9 mouse cellular contexts compared by ENCODE assay signal in the genomic region with DNA sequence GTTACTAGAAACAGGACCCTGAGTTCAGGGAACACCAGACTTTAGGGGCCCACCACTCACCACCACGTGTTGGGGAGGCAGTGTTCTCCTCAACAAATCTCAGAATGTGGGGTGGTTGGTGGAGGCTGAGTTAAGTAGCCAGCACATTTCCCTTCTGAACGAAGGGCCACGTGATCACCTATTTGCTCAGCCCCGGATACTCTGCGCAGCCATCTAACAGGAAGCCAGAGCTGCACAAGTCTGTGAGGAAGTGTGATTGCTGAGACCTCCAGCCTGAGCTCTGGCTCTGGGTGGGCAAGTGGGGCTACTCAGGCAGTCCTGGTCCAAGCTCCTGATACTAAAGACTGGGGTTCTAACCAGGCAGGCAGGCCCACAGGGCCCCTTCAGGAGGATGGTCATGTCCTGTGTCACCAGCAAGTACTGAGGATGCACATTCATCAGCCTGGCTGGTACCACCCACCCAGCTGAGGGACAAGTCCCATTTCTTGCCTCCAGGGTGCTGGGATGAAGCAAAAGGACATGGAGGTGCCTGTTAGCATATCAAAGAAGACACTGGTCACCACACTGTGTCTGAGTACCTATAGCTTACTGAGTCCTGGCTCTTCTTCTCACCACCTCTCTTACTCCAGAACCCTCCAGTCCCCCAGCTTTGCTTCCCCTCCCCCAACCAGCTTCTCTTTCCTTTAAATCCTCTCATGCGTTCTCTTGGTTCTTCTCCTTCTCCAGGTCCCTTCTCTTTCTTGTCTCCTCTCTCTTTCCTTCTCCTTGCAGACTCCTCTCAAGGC. TPM values are rescaled to one million over a fixed set of nuclear protein-coding genes. Genes with fewer than 3 reads are reported as not detected.
DNase-seq lines count a peak whose midpoint lies in the region; ATAC-seq and TF ChIP-seq lines count a peak whose summit lies in the region.
"Had no signal": no experiment of that assay in that cellular context is flagged by ENCODE, and none has a peak within 500 bp of the region (broad histone marks: within the 10 kb centered on the region; RNA-seq: fewer than 3 reads in every experiment).

No protein-coding gene starts in this region.

- H3K4me2 ChIP-seq in liver, embryonic 15.5 days = peak overlapping the region; percentile 65
- no peak overlapping the region for H3K4me2 ChIP-seq in neural tube, embryonic 15.5 days

- H3K9me3 ChIP-seq in liver, embryonic 15.5 days (replicated peaks) = no peaks in the 10 kb centered on the region
- no peaks in the 10 kb centered on the region for H3K9me3 ChIP-seq in neural tube, embryonic 15.5 days (replicated peaks)

- peaks cover 28% of the 10 kb centered on the region for H3K36me3 ChIP-seq in liver, embryonic 15.5 days (replicated peaks)
- peaks cover 5% of the 10 kb centered on the region for H3K36me3 ChIP-seq in spleen, adult 2 months (ENCODE audit: control insufficient read depth, insufficient read depth, low read length)
- peaks cover 25% of the 10 kb centered on the region for H3K36me3 ChIP-seq in neural tube, embryonic 15.5 days

- no peak for ATAC-seq in liver, embryonic 15.5 days (ENCODE audit: insufficient read depth)
- ATAC-seq in neural tube, embryonic 15.5 days (ENCODE audit: low FRiP score) = no peak
- no peak for ATAC-seq in cerebellum, adult (ENCODE audit: insufficient number of reproducible peaks, low FRiP score, low TSS enrichment)

- TF ChIP-seq POLR2A in spleen, adult 2 months (IDR thresholded peaks at IDR 0.05; ENCODE audit: low read depth, low read length) = peak; percentile 46

- peak overlapping the region; percentile 45 for H3K27ac ChIP-seq in liver, embryonic 15.5 days (replicated peaks)
- H3K27ac ChIP-seq in spleen, adult 2 months (ENCODE audit: insufficient read depth, low read length) = peak overlapping the region; percentile 94
- H3K27ac ChIP-seq in neural tube, embryonic 15.5 days (replicated peaks) = no peak overlapping the region

- peak; percentile 81 for DNase-seq in CD4-positive, CD25-positive, alpha-beta regulatory T cell, adult 2 months (ENCODE audit: low read depth, low spot score)
- peak; percentile 62 for DNase-seq in ES-CJ7 (ENCODE audit: low read depth, low spot score)
- DNase-seq in spleen, adult 2 months (ENCODE audit: low read depth in 1 of 2, low spot score in 2 of 2) = peak; percentile 62 to 77
- no peak for DNase-seq in urinary bladder, postnatal 10 days (ENCODE audit: low spot score)
- DNase-seq: adrenal gland, adult 8-10 months had no signal

- 22% methylated on average over 6 of the region's 6 CpGs for WGBS in liver, embryonic 15.5 days (ENCODE audit: insufficient replicate concordance)
- 10% methylated on average over 6 of the region's 6 CpGs for WGBS in spleen, adult 2 months
- 79% methylated on average over 6 of the region's 6 CpGs for WGBS in neural tube, embryonic 15.5 days

- peaks cover 63% of the 10 kb centered on the region for H3K4me1 ChIP-seq in liver, embryonic 15.5 days (replicated peaks)
- peaks cover 38% of the 10 kb centered on the region for H3K4me1 ChIP-seq in spleen, adult 2 months (ENCODE audit: control insufficient read depth, insufficient read depth, insufficient read length)
- peaks cover 8% of the 10 kb centered on the region for H3K4me1 ChIP-seq in neural tube, embryonic 15.5 days

- H3K4me3 ChIP-seq in liver, embryonic 15.5 days (replicated peaks) = peak overlapping the region; percentile 50; the same call in 1 of the 2 replicates
- peak overlapping the region; percentile 54 for H3K4me3 ChIP-seq in spleen, adult 2 months (ENCODE audit: extremely low read depth, insufficient read depth, insufficient read length)
- H3K4me3 ChIP-seq in neural tube, embryonic 15.5 days (replicated peaks) = no peak overlapping the region
- H3K4me3 ChIP-seq: erythroblast, embryonic 14.5 days had no signal

- TF ChIP-seq CTCF in spleen, adult 2 months (IDR thresholded peaks at IDR 0.05; ENCODE audit: extremely low read depth, insufficient read depth, insufficient read length, insufficient replicate concordance) = no peak

- H3K9ac ChIP-seq in liver, embryonic 15.5 days = no peak overlapping the region
- no peak overlapping the region for H3K9ac ChIP-seq in neural tube, embryonic 15.5 days (replicated peaks)

- H3K27me3 ChIP-seq in liver, embryonic 15.5 days = no peaks in the 10 kb centered on the region
- H3K27me3 ChIP-seq in spleen, adult 2 months (ENCODE audit: control insufficient read depth, insufficient read depth, low read length) = no peaks in the 10 kb centered on the region
- H3K27me3 ChIP-seq in neural tube, embryonic 15.5 days (replicated peaks) = no peaks in the 10 kb centered on the region

RNA-seq across cellular contexts. Expression of a gene that starts 1.8 kb away (rescaled TPM):
- 8.1 and 10.0 TPM in 2 replicates for polyA plus RNA-seq in liver, embryonic 15.5 days (2015; fragmentation: Nextera tagmentation; extraction: Ambion mirVana)
- polyA plus RNA-seq in spleen, adult 2 months (2012; rRNA removed) = 43.9 and 48.1 TPM in 2 replicates
- polyA plus RNA-seq in neural tube, embryonic 15.5 days (2015; fragmentation: Nextera tagmentation; extraction: Ambion mirVana) = 0.31 and 1.4 TPM in 2 replicates

RNA-seq across cellular contexts. Expression of a gene that starts 16.9 kb away (rescaled TPM):
- polyA plus RNA-seq in liver, embryonic 15.5 days (2015; fragmentation: Nextera tagmentation; extraction: Ambion mirVana) = 117 TPM in 2 replicates
- 21.1 and 22.8 TPM in 2 replicates for polyA plus RNA-seq in spleen, adult 2 months (2012; rRNA removed)
- 54.9 and 57.5 TPM in 2 replicates for polyA plus RNA-seq in neural tube, embryonic 15.5 days (2015; fragmentation: Nextera tagmentation; extraction: Ambion mirVana)

RNA-seq across cellular contexts. Expression of a gene that starts 17.1 kb away (rescaled TPM):
- 11.7 and 13.1 TPM in 2 replicates for polyA plus RNA-seq in liver, embryonic 15.5 days (2015; fragmentation: Nextera tagmentation; extraction: Ambion mirVana)
- polyA plus RNA-seq in spleen, adult 2 months (2012; rRNA removed) = 11.4 and 12.5 TPM in 2 replicates
- 21.4 and 23.1 TPM in 2 replicates for polyA plus RNA-seq in neural tube, embryonic 15.5 days (2015; fragmentation: Nextera tagmentation; extraction: Ambion mirVana)

RNA-seq across cellular contexts. Expression of a gene that starts 49.9 kb away (rescaled TPM):
- polyA plus RNA-seq in liver, embryonic 15.5 days (2015; fragmentation: Nextera tagmentation; extraction: Ambion mirVana) = not detected in 2 replicates
- polyA plus RNA-seq in spleen, adult 2 months (2012; rRNA removed) = not detected in 2 replicates
- polyA plus RNA-seq in neural tube, embryonic 15.5 days (2015; fragmentation: Nextera tagmentation; extraction: Ambion mirVana) = 1.6 and 1.9 TPM in 2 replicates
- polyA plus RNA-seq: erythroblast, embryonic 14.5 days had no signal
